Mouse (Mus musculus): ENCODE measurements around the gene Sftpd.

The Sftpd gene

DNA sequence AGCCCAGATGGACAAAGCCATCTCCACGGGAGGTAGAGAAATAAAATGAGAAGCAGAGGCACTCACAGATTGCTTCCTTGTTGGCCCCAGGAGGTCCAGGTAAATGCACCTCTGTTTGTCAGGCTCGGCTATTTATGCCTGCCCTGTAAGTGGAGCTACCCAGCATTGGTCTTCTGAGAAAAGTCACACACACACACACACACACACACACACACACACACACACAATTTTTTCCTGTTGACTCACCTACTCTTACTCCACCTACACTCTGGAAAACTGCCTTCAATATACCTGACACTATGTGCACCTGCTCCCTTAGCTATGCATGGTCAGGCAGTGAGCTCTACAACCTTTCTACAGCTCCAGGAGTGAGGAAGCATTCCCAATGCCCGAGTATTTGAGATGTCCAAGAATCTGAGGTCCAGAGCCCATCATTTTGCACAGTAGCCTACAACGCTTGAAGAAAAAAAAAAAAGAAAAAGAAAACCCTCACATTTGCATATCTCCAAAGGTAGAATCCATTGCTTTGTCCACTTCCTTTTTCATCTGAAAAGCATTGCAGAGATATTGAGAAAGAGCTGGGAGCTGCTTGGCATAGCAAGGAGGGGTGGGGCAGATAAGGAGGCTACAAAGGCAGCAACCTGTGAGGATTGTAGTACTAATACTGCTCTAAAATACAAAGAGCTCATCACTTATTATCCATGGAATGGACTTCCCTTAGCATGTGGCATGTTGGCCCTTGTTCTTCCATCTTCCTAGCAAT is at the start of gene Sftpd:
TSS of gene Sftpd (minus strand) at position 91 of the 763 bp plus-strand sequence.
- DNase-seq: no peak

DNA sequence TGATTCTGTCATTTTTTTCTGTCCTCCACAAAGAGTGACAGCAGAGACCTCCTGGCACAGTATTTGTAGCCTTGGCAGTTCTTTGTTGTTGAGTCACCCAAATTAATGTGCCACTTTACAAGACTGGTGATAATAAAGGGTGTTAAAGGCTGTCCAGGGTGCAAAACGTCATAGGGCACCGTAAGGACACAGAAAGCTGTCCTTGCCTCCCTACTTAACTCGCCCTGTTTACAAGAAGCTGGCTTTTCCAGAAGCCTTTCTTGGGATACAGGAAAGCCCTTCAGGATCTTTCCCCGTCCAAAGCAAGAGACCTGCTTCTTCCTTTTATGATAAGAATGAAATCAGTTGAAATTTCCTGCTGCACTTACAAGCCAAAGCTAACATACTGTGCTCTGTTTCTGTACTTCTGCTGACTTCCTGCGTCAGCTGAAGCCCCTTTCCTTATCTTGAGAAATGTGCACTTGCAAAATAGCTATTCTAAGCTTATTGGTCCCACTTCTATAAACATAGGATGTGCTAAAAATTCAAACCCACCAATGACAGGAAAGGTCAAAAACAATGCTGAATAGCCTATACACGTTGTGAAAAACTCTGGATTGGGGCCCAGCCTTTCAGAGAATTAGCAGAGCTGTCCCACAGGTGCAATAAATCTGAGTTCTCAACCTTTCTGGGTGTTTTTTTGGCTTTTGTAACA is 13.2 kb upstream of the Sftpd start:
- DNase-seq: no peak

- no peak for DNase-seq
Measured at GRCm38 (mm10) chr14:41189496-41189895, 4.5 kb upstream of the Sftpd start.

DNA sequence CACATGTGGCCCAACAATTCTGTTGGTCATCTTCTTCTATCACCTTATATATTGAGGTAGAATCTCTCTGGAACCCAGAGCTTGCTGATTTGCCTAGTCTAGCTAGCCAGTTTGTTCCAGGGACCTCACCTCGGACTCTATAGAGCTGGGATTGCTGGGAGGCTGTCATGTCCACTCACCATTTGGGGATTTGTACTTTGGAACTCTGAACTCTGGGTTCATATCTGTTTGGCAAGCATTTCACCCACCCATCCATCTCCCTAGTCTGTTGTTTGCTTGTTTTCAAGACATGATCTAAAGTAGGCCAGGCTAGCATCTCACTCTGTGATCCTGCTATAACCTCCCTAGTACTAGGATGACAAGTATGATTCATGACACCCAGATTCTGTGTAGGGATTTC is 10.1 kb downstream of the Sftpd start:
- DNase-seq: no peak

- DNase-seq: no peak
Measured at GRCm38 (mm10) chr14:41170514-41170913, 14.4 kb downstream of the Sftpd start.

- DNase-seq: no peak
Measured at GRCm38 (mm10) chr14:41168567-41168966, 16.4 kb downstream of the Sftpd start.

DNA sequence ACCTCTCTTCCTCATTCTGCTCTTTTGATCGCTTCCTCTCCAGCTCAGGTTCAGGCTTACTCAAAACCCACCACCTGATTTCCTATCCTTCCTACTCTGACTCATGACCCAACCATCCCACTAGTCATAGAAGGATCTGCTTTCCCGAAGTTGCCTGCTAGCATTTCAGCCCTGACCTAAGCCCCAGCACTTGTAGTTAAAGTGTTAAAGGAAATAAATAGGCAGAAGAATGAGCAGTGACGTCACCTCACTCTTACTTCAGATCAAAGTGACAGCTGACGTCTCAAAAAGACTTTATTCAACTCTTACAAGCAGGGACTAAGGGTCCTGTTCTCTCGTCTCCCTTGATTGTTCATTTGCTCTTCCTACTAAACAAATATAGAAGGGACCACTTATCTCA is 17.7 kb downstream of the Sftpd start:
- no peak for DNase-seq

DNA sequence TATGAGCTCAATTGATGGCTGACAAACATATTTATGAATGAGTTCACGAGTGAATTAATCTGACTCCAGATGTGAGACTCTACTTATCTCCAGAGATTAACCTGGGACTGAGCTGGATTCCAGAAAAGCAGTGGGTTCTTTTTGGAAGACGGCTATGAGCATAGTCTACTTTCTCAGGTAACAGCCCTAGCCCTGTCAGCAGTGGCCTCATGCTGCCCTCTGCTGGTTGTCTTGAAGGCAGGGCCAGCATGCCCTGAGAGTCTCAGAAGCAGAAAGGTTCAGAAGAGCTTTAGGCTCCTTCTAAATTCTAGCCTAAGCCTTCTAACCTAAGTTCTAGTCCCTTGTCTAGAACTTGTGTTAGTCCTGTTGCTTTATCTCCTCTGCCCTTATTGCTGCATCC is 22.3 kb downstream of the Sftpd start:
- DNase-seq: no peak

GRCm38 (mm10) chr14:41160743-41161142 is 24.2 kb downstream of the Sftpd start:
- DNase-seq: no peak

DNA sequence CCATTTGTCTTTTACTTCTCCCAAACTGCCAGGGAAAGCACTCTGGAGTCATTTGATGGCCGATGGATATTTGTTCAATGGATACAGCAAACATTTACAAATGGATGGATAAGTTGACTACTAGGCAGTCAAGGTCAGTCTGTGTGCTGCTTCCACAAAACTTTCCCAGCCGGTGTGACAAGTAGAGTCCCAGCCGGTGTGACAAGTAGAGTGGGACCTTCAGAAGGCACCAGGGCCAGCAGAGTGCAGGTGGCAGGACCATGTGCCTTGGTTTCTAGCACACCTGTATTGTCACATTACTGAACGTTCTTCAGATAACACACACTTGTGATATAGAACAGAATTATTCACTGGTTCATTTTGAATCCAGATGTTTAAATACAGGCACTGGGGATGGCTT is 24.9 kb downstream of the Sftpd start:
- no peak for DNase-seq

GRCm38 (mm10) chr14:41151220-41151898 is 33.6 kb downstream of the Sftpd start, which contains the start of gene Mbl1:
Gene Mbl1, plus strand, starts transcription at chr14:41151458.
- DNase-seq: no peak

DNA sequence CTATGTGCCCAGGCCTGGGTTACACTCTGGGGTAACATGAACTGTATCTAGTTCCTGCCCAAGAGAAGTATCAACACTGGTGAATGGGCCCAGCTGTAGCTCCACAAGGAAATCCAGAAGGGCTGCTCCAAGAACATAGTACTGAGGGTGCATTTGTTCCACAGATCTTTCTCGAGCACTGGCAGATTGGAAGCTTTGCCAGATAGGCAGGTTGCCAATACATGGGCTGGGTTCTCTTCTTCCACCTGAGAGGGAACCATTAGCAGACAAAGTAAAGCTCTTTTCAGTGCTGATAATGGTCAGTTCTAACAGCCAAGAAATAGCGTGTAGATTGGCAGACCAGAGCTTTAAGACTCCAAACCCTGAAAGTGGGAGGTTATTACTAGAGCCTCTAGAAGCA is 37.6 kb downstream of the Sftpd start:
- no peak for DNase-seq

DNA sequence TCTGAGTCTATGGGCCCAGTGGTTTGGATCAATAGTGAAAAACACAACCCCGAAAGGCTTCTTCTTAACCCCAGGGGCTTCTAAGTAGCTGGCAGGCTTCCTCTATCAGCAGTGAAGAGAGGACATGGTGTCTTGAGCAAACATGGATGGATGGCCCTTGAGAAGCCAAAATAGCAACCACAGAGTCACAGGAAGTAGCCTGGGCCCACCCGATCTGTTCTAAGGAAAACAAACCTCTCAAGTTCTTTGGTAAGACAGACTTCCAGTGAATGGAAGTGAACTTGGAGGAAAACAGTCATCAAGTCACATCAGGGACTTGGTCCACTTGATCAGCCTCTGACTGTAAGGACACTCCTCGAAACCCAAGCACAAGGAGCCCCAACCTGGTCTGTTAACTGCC is 38.0 kb downstream of the Sftpd start:
- DNase-seq: no peak

DNA sequence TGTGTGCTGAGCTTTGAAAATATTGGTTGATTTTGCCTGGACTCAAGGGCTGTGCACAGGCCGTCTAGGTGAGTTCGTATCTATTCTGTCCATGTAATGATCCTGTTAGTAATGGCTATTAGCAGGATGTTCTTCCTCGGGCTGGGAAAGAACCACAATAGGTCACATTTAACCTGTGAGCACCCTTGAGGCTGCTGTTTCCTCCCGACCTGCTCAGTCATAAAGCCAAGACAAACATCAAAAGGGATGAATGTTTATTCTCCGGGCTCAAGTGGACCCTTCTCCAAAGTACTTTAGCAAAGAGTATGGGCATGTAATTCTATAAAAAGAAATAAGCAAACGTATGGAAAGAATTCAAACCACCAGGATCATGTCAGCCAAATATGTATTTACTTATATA is 38.9 kb downstream of the Sftpd start:
- no peak for DNase-seq

GRCm38 (mm10) chr14:41140686-41141085 is 44.3 kb downstream of the Sftpd start:
- DNase-seq: no peak

GRCm38 (mm10) chr14:41137006-41137405 is 47.9 kb downstream of the Sftpd start:
- DNase-seq: no peak

DNA sequence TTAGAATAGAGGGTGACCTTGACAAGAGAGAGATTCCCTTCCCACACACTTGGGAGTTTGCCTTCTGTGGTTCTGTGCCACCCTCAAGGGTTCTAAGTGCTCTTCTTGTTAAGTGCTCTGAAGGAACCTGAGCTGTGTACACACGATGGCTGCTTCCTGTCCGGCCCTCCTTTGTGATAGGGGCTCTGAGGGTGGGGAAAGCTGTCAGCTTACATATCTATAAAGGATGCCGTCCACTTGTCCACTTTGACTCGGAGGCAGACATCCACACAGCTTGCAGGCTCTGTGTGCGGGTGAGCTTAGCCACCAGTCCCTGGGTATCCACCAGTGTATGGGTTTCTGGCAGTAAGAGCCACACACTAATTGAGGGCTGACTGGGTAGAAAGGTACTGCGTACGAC is 53.4 kb downstream of the Sftpd start, which contains the start of gene Sftpa1:
TSS of gene Sftpa1 (plus strand) at position 243 of the 400 bp plus-strand sequence.
- no peak for DNase-seq

DNA sequence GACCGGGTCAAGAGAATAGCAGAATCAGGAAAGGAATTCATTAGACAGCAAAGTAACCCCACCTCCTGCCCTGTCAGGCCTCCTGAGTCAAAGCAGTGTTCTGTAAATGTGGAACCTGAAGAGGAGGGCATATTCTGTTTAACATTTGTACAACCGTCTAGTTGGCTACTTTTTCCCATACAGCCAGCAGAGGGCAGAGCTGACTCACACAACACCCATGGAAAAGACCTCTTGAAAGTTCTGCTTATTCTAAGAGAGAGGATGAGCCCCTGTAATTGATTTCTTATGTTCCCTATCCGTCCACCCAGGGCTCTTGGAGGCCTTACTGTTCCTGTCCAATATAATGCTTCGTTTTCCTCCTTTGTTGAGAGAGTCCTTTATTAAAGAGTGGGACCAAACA is 57.0 kb downstream of the Sftpd start:
- DNase-seq: no peak

GRCm38 (mm10) chr14:41124683-41125082 is 60.3 kb downstream of the Sftpd start:
- no peak for DNase-seq
